Mouse (Mus musculus) cerebellum, postnatal 36 days (tissue): ENCODE results near the gene Dnajc5g.
A peak's percentile ranks its signal among the peaks of the same experiment; 100 is the strongest.

Experiments
- DNase-seq, 2 experiments: peaks; one replicate each; pipeline ENCODE4 v3.0.0; 2021 to 2022; ENCODE audit warnings: mixed read lengths in 2 of 2

Gene Dnajc5g

DNA sequence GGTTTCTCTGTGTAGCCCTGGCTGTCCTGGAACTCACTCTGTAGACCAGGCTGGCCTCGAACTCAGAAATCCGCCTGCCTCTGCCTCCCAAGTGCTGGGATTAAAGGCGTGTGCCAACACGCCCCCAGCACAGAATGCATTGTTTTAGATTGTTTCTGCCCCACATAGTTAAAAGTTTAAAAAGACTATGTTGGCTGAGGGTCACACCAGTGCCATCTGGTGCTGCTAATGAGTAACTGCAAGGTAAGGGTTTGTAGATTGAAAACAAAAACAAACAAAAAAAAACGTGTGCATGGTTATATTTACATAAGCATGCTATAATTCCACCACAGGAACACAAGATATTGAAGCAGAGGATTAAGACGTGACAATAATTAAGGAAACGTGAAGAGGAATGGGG is 4.7 kb downstream of the Dnajc5g start:
- DNase-seq: no peak

GRCm38 (mm10) chr5:31116354-31116753 is 10.3 kb downstream of the Dnajc5g start, which contains the start of gene Trim54:
Trim54 (plus strand) TSS chr5:31116712.
- no peak for DNase-seq

DNA sequence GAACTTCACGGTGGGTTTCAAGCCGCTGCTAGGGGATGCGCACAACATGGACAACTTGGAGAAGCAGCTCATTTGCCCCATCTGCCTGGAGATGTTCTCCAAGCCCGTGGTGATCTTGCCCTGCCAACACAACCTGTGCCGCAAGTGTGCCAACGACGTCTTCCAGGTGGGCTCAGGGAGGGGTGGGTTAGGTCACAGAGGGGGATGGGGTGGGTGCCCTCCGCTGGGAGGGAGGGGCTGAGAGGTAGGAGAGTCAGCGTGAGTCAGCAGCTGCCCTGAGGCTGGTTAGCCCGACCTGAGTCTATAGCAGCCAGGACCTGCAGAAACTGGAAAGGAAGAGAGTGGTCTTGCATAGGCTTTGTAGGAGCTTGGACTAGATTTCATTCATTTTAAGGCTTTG is 10.8 kb downstream of the Dnajc5g start:
- no peak for DNase-seq

DNA sequence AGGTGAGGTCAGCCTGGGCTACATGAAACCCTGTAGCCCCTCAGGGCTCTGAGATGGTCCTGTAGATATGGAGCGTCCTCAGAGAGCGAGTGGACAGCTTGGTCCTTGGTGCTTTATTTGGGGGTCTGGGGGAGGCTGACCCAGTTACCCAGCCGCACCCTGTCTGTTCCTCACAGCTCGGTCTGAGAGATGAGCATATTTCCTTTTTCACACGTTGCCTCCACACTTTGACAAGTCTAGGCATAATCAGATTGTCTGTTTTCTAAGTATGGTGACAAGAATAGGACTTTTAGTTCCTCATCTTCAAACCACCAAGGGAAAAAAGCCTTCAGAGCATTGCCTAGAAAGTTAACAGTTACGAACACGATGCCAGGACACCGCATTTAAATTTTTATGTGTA is 15.0 kb downstream of the Dnajc5g start:
- no peak for DNase-seq

DNA sequence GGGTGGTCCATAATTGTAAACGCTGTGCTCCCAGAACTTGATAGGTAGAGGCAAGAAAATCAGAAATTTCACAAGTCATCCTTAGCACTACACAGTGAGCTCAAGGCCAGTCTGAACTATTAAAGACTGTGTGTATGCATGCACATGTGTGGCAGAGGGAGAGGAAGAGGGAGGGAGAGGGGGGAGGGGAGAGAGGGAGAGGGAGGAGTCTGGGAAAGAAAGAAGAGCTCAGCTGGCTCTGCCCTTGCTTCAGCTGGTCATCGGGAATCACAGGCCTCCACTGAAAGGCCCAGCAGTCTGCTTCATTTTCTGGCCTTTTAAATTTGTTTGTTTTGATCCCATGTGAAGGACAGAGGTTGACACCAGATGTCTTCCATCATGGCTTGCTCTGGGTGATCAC is 17.4 kb downstream of the Dnajc5g start:
- no peak for DNase-seq

DNA sequence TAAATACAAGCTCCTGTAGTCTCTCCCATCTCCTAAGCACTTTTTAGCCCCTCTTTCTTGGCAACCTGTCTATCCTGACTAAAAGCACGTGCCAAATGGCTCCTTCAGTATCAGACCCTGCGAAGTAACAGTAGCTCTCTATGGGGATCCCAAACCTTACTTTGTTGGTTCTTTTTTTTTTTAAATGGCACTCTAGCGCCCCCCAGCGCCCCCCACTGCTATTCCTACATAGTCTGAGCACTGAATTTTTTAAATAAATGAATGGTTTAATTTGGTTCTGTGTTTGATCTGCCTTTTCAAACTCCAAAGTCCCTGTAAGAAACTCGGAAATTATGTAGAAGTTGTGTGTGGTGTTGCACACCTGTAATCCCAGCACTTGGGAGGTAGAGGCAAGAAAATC is 20.0 kb downstream of the Dnajc5g start:
- DNase-seq: no peak

- DNase-seq: no peak
Measured at GRCm38 (mm10) chr5:31136730-31137424, 30.8 kb downstream of the Dnajc5g start.

- no peak for DNase-seq
Measured at GRCm38 (mm10) chr5:31137658-31138057, 31.6 kb downstream of the Dnajc5g start.

DNA sequence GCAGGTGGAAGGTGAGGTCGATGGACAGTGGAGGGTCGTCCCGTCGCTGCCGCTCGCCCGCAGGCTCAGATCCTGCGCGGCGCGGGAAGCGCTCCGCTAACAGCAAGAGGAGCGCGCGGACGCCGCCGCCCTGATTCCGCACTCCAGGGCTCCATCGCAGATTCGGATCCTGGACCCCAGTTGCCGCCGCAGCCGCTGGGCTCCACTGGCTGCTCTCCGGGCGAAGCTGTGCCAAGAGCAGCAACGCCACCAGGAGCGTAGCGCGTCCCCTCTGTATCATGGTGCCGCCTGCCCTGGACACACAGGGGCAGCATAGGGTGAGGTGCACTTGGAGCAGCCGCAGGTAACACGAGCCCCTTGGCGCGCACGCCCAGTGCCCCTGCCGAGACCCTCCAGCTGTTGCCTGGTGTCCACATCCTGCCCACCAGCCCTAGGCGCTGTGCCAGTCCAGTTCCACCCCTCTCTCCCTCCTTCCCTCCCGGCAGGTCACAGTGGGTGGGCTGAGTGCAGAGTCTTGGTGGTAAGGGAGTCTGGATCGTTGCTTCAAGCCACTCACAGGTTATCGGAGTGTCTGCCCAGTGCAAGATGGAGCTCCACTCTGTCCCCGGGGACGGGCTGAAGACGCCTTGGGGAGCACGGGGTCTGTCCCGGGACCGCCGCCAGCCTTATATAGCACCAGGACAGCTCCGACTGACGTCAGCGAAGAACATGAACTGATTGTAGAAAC is 32.3 kb downstream of the Dnajc5g start, which contains the start of gene Ucn:
TSS of gene Ucn (minus strand) at position 589 of the 727 bp plus-strand sequence.
- DNase-seq: no peak

DNA sequence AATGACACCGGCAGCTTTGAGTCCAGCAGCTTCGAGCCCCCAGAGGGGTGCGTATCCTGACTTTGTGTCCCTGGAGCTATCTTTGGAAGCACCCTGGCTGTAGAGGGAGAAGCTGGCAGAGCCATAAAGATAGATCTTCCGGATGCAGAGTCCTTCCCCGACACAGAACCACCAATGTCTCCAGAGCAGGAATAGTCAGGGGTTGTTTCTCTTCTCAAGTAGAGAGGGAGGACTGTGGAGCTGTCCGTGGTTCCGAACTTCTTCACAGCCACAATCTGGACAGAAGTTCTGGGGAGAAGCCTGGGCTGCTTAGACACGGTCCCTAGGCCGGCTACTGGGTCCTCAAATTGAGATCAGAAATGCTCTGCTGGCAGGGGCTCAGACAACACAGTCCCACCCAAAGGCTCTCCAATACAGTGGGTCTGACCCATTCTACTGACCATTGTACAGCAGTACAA is 32.9 kb downstream of the Dnajc5g start:
- no peak for DNase-seq

- DNase-seq: no peak
Measured at GRCm38 (mm10) chr5:31149781-31150180, 43.7 kb downstream of the Dnajc5g start.

DNA sequence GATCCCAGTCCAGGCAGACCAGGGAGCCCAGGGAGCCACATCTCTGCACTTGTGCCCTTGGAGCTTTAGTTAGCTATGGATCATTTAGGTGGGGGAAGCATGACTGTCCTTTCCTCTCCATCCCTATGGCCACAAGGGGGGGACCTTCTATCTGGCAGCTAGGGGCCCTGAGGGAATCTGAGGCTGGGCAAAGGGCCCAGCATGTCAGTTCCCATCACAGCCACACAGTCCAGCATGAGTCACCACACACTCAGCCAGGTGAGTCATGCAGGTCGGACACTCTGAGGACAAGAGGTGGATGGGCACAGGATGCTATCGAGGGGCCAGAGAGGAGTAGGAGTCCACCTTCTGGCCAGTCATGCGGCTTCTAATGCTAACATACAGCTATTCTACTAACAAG is 45.7 kb downstream of the Dnajc5g start:
- DNase-seq: peak; percentile 64

DNA sequence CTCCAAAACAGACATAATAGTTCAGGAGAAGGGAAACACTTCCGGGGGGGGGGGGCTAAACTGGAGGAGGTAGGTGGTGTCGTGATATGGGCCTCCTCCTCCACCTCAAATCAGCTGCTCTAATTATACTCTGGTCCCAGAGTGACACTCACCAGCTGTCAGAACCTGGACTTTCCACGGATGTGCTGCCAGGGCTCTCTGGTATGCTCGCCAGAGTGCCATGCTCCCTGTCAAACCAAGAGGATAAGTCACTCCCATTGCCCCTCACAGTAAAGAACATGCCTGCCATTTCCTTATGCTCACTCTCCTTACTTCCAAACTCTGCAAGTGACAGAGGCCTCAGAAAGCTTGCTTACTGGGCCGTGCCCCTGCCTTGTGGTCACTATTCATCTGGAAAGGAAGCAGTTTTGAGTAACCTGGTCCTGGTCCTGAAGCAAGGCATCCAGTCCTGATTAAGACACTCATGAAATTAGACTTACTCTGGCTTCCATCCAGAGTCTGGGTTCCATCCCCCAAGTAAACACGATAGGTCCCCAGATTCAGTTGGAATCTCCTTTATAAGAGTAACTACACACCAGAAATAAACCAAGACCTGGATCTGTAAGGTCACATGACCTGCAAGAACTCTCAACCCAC is 47.5 kb downstream of the Dnajc5g start:
- DNase-seq: no peak

DNA sequence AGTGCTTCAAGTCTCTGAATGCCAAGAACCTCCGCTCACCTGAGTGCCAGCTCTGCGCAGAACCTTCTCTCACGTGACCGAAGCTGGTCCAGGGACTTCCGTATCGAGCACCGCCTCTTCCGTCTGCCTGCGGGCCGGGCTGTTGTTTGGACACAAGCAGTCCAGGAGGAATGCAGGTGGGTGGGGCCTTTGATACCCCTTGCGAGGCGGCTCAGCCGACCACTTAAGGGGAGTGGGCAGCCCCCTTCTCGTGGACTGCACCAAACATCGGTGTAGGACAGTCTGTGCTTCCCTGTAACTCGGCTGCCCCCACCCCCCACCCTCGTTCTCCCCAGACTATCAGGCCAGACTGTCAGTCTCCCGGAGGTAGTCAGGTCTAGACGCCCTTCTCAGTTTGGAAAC is 48.1 kb downstream of the Dnajc5g start, which contains the start of gene Mpv17:
TSS of gene Mpv17 (minus strand) at position 100 of the 402 bp plus-strand sequence.
- peak; percentile 83 to 84 for DNase-seq
